Mouse (Mus musculus): ENCODE data around the gene Plxnc1. TPM values are rescaled to one million over a fixed set of nuclear protein-coding genes. Genes with fewer than 3 reads are reported as not detected.

The Plxnc1 gene
- polyA plus RNA-seq, 1 experiment from 2014 or later, result 7.1 TPM

GRCm38 (mm10) chr10:94896950-94897349, 47.7 kb downstream of the Plxnc1 start:
- Histone ChIP-seq H3K4me2 (no peak overlapping the region), H3K9me3 (replicated peaks; ENCODE audit: control insufficient read depth, low read length) (no peaks in the 10 kb centered on the region), H3K4me1 (ENCODE audit: control insufficient read depth, insufficient read depth, low read length) (no peaks in the 10 kb centered on the region), H3K27me3 (ENCODE audit: control insufficient read depth, insufficient read depth, low read length) (no peaks in the 10 kb centered on the region), H3K4me3 (ENCODE audit: low read depth, low read length) (no peak overlapping the region), H3K36me3 (ENCODE audit: control insufficient read depth, insufficient read depth, low read length) (no peaks in the 10 kb centered on the region), H3K27ac (ENCODE audit: low read depth, low read length) (no peak overlapping the region), H3K9ac (ENCODE audit: low read depth, low read length) (no peak overlapping the region)
- 81% methylated on average over 6 of the region's 6 CpGs for WGBS (ENCODE audit: insufficient replicate concordance)
- ATAC-seq (replicated peaks; ENCODE audit: insufficient number of reproducible peaks, low FRiP score, low TSS enrichment), result no peak

DNA sequence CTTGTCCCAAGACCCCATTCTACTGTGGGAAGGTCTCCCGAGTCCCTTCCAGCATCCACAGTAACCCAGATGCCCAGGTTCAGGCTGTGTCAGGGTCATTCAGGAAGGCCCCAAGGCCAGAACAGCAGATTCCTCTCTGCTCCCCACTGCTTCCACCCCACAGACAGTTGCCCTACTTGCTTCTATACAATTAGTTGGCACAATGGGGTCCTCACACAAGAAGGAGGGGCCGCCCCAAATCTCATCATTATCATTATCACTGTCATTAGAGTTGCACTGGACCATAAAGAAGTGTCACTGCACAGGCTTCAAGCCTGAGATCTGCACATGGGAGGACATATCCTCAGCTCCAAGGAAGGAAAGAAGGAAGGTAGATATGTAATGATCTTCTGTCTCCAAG, 48.3 kb downstream of the Plxnc1 start:
- Histone ChIP-seq H3K4me2 (no peak overlapping the region), H3K27ac (ENCODE audit: low read depth, low read length) (no peak overlapping the region), H3K27me3 (ENCODE audit: control insufficient read depth, insufficient read depth, low read length) (no peaks in the 10 kb centered on the region), H3K36me3 (ENCODE audit: control insufficient read depth, insufficient read depth, low read length) (no peaks in the 10 kb centered on the region), H3K4me3 (ENCODE audit: low read depth, low read length) (no peak overlapping the region), H3K9me3 (replicated peaks; ENCODE audit: control insufficient read depth, low read length) (no peaks in the 10 kb centered on the region), H3K4me1 (ENCODE audit: control insufficient read depth, insufficient read depth, low read length) (no peaks in the 10 kb centered on the region), H3K9ac (ENCODE audit: low read depth, low read length) (no peak overlapping the region)
- ATAC-seq (replicated peaks; ENCODE audit: insufficient number of reproducible peaks, low FRiP score, low TSS enrichment), result no peak
- WGBS (ENCODE audit: insufficient replicate concordance), result 78% methylated on average over 2 of the region's 2 CpGs

DNA sequence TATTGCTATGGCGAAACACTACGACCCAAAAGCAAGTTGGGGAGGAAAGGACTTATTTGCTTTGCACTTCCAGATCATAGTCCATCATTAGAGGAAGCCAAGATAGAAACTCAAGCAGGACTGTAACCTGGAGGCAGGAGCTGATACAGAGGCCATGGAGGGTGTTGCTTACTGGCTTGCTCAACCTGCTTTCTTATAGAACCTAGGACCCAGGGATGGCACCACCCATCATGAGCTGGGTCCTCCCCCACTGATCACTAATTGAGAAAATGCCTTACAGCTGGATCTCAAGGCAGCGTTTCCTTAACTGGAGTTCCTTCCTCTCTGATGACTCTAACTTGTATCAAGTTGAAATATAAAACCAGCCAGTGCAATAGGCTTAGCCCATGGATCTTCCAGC, 48.8 kb downstream of the Plxnc1 start:
- Histone ChIP-seq H3K4me1 (ENCODE audit: control insufficient read depth, insufficient read depth, low read length) (no peaks in the 10 kb centered on the region), H3K9me3 (replicated peaks; ENCODE audit: control insufficient read depth, low read length) (no peaks in the 10 kb centered on the region), H3K36me3 (ENCODE audit: control insufficient read depth, insufficient read depth, low read length) (no peaks in the 10 kb centered on the region), H3K9ac (ENCODE audit: low read depth, low read length) (no peak overlapping the region), H3K27me3 (ENCODE audit: control insufficient read depth, insufficient read depth, low read length) (no peaks in the 10 kb centered on the region), H3K4me2 (no peak overlapping the region), H3K4me3 (ENCODE audit: low read depth, low read length) (no peak overlapping the region), H3K27ac (ENCODE audit: low read depth, low read length) (no peak overlapping the region)
- WGBS (ENCODE audit: insufficient replicate concordance), result 89% methylated on average over 3 of the region's 3 CpGs
- no peak for ATAC-seq (replicated peaks; ENCODE audit: insufficient number of reproducible peaks, low FRiP score, low TSS enrichment)

- no peak for ATAC-seq (replicated peaks; ENCODE audit: insufficient number of reproducible peaks, low FRiP score, low TSS enrichment)
- Histone ChIP-seq H3K4me2 (no peak overlapping the region), H3K9me3 (replicated peaks; ENCODE audit: control insufficient read depth, low read length) (peaks cover 2% of the 10 kb centered on the region; the same call in 1 of the 2 replicates), H3K4me1 (ENCODE audit: control insufficient read depth, insufficient read depth, low read length) (no peaks in the 10 kb centered on the region), H3K27me3 (ENCODE audit: control insufficient read depth, insufficient read depth, low read length) (no peaks in the 10 kb centered on the region), H3K9ac (ENCODE audit: low read depth, low read length) (no peak overlapping the region), H3K27ac (ENCODE audit: low read depth, low read length) (no peak overlapping the region), H3K36me3 (ENCODE audit: control insufficient read depth, insufficient read depth, low read length) (no peaks in the 10 kb centered on the region), H3K4me3 (ENCODE audit: low read depth, low read length) (no peak overlapping the region)
- WGBS (ENCODE audit: insufficient replicate concordance), result 65% methylated on average over 4 of the region's 4 CpGs
Observed at GRCm38 (mm10) chr10:94889735-94890134, 54.9 kb downstream of the Plxnc1 start.

DNA sequence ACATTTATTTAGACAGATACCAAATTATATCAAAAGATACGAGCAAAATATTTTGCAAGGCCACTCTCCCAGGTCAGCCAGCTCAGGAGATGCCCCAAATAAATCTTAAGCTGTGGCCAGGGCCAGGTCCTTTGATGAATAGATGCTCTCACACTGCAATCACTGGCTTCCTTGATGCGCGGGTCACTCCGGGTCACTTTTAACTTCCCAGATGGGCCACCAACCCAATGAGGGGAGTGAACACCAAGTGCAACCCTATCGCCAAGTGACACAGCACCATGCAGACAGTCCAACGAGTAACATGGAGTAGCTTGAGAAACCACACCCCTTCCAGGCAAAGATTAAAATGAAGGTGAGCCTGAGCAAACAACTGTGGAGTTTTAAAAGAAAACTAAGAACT, 61.4 kb downstream of the Plxnc1 start:
- WGBS (ENCODE audit: insufficient replicate concordance), result 78% methylated on average over 6 of the region's 6 CpGs
- no peaks in the 10 kb centered on the region for H3K4me1 ChIP-seq (ENCODE audit: control insufficient read depth, insufficient read depth, low read length)
- no peaks in the 10 kb centered on the region for H3K36me3 ChIP-seq (ENCODE audit: control insufficient read depth, insufficient read depth, low read length)
- no peak overlapping the region for H3K27ac ChIP-seq (ENCODE audit: low read depth, low read length)
- no peak overlapping the region for H3K4me2 ChIP-seq
- H3K9ac ChIP-seq (ENCODE audit: low read depth, low read length), result no peak overlapping the region
- no peaks in the 10 kb centered on the region; the same call in 1 of the 2 replicates for H3K9me3 ChIP-seq (replicated peaks; ENCODE audit: control insufficient read depth, low read length)
- no peak overlapping the region for H3K4me3 ChIP-seq (ENCODE audit: low read depth, low read length)
- no peaks in the 10 kb centered on the region for H3K27me3 ChIP-seq (ENCODE audit: control insufficient read depth, insufficient read depth, low read length)
- ATAC-seq (replicated peaks; ENCODE audit: insufficient number of reproducible peaks, low FRiP score, low TSS enrichment), result no peak

DNA sequence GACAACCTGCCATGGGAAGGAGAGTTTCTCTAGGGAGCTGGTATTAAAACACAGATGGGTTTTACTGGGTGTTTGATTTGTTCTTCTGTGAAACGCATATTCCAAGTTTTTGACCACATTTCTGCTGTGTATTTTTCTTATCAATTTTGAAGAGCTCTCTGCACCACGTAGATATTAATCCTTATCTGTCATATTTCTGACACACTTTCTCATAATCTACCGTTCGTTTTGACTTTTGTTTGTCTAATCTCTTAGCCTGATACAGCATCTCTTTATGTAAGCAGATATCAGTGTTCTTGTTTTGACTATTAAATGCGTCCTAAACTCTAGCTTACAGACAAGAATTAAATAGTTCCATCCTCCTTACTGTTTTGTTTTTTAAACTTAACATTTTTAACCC, 73.1 kb downstream of the Plxnc1 start:
- 80% methylated on average over 5 of the region's 5 CpGs for WGBS (ENCODE audit: insufficient replicate concordance)
- H3K4me3 ChIP-seq (ENCODE audit: low read depth, low read length), result no peak overlapping the region
- no peak overlapping the region for H3K9ac ChIP-seq (ENCODE audit: low read depth, low read length)
- ATAC-seq (replicated peaks; ENCODE audit: insufficient number of reproducible peaks, low FRiP score, low TSS enrichment), result no peak
- no peak overlapping the region for H3K27ac ChIP-seq (ENCODE audit: low read depth, low read length)
- H3K4me2 ChIP-seq, result no peak overlapping the region
- H3K9me3 ChIP-seq (replicated peaks; ENCODE audit: control insufficient read depth, low read length), result no peaks in the 10 kb centered on the region
- 0 out of 2 replicates have a peak, but pooled peaks cover 3% of the 10 kb centered on the region for H3K36me3 ChIP-seq (ENCODE audit: control insufficient read depth, insufficient read depth, low read length)
- H3K4me1 ChIP-seq (ENCODE audit: control insufficient read depth, insufficient read depth, low read length), result no peaks in the 10 kb centered on the region
- H3K27me3 ChIP-seq (ENCODE audit: control insufficient read depth, insufficient read depth, low read length), result no peaks in the 10 kb centered on the region

GRCm38 (mm10) chr10:94871102-94871501, 73.5 kb downstream of the Plxnc1 start:
- H3K4me1 ChIP-seq (ENCODE audit: control insufficient read depth, insufficient read depth, low read length), result no peaks in the 10 kb centered on the region
- no peaks in the 10 kb centered on the region for H3K27me3 ChIP-seq (ENCODE audit: control insufficient read depth, insufficient read depth, low read length)
- no peaks in the 10 kb centered on the region for H3K9me3 ChIP-seq (replicated peaks; ENCODE audit: control insufficient read depth, low read length)
- WGBS (ENCODE audit: insufficient replicate concordance), result 87% methylated on average over 7 of the region's 7 CpGs
- H3K9ac ChIP-seq (ENCODE audit: low read depth, low read length), result no peak overlapping the region
- no peak for ATAC-seq (replicated peaks; ENCODE audit: insufficient number of reproducible peaks, low FRiP score, low TSS enrichment)
- H3K27ac ChIP-seq (ENCODE audit: low read depth, low read length), result no peak overlapping the region
- no peak overlapping the region for H3K4me2 ChIP-seq
- H3K36me3 ChIP-seq (ENCODE audit: control insufficient read depth, insufficient read depth, low read length), result 0 out of 2 replicates have a peak, but pooled peaks cover 3% of the 10 kb centered on the region
- no peak overlapping the region for H3K4me3 ChIP-seq (ENCODE audit: low read depth, low read length)

DNA sequence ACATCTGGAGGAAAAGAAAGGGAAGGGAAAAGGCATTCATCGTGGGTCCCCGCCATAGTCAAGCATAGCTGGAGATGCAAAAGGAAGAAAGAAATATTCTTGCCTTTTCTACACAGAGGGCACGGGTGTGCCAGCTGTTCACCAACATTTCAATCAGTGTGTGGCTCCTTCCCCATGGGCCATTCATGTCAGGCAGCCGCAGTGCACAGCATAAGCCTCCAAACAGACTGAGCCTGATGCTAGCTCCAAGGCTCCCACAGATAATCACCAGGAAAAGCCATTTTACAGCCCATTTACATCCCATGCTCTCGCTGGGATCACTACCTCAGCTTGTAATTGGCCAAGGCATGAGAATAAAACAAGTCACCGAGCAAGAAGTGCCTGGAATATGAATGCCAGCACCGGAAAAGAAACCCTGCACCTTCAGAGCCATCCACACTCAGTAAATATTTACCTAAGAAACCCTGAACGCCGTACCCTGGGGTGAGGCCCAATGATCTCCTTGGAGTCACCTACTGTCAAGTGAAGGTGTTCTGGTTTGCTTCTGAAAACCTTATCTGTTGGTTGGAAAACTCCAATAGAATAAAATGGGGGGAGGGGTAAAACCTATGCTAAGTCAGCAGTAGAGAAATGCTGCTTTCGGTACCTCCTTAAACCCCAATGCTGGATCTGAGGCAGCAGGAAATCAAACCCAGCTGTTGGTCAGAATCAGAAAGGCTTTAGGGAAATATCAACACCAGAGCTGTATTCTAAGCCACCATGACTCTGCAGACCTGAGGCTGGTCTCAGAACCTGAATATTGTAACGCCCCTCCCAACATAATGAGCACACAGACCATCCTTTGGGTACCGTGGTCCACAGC, 77.4 kb downstream of the Plxnc1 start:
- no peak overlapping the region for H3K4me3 ChIP-seq (ENCODE audit: low read depth, low read length)
- H3K27ac ChIP-seq (ENCODE audit: low read depth, low read length), result no peak overlapping the region
- no peak for ATAC-seq (replicated peaks; ENCODE audit: insufficient number of reproducible peaks, low FRiP score, low TSS enrichment)
- H3K4me1 ChIP-seq (ENCODE audit: control insufficient read depth, insufficient read depth, low read length), result no peaks in the 10 kb centered on the region
- no peaks in the 10 kb centered on the region for H3K9me3 ChIP-seq (replicated peaks; ENCODE audit: control insufficient read depth, low read length)
- no peak overlapping the region for H3K9ac ChIP-seq (ENCODE audit: low read depth, low read length)
- WGBS (ENCODE audit: insufficient replicate concordance), result 68% methylated on average over 12 of the region's 12 CpGs
- no peak overlapping the region for H3K4me2 ChIP-seq
- H3K36me3 ChIP-seq (ENCODE audit: control insufficient read depth, insufficient read depth, low read length), result 0 out of 2 replicates have a peak, but pooled peaks cover 3% of the 10 kb centered on the region
- H3K27me3 ChIP-seq (ENCODE audit: control insufficient read depth, insufficient read depth, low read length), result no peaks in the 10 kb centered on the region

DNA sequence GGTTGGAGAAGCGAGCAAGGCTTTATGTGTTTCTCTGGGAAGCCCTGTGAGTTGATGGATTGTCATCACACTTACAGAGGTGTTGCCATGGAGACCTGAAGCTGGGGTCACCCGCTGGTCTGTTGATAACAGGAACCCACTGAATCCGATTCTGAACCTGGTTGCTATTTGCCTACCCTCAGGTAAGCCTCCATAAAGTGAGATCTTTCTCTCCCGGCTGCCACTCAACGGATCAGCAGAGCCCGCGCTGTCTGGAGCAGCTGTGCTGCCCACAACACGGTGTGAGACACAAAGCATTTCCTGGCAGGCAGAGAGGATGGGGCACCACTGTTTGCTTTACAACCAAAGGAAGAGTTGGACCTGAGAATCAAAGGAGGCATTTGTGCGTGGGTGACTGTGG, 79.4 kb downstream of the Plxnc1 start:
- Histone ChIP-seq H3K4me1 (ENCODE audit: control insufficient read depth, insufficient read depth, low read length) (no peaks in the 10 kb centered on the region), H3K27me3 (ENCODE audit: control insufficient read depth, insufficient read depth, low read length) (no peaks in the 10 kb centered on the region), H3K36me3 (ENCODE audit: control insufficient read depth, insufficient read depth, low read length) (no peaks in the 10 kb centered on the region), H3K9ac (ENCODE audit: low read depth, low read length) (no peak overlapping the region), H3K4me3 (ENCODE audit: low read depth, low read length) (no peak overlapping the region), H3K4me2 (no peak overlapping the region), H3K9me3 (replicated peaks; ENCODE audit: control insufficient read depth, low read length) (no peaks in the 10 kb centered on the region), H3K27ac (ENCODE audit: low read depth, low read length) (no peak overlapping the region)
- 44% methylated on average over 9 of the region's 9 CpGs for WGBS (ENCODE audit: insufficient replicate concordance)
- ATAC-seq (replicated peaks; ENCODE audit: insufficient number of reproducible peaks, low FRiP score, low TSS enrichment), result no peak

Data from heart, embryonic 11.5 days (tissue).